Mouse (Mus musculus): ENCODE measurements around the gene Rexo4. TPM values are rescaled to one million over a fixed set of nuclear protein-coding genes. Genes with fewer than 3 reads are reported as not detected.
A peak's percentile ranks its signal among the peaks of the same experiment; 100 is the strongest.

Gene Rexo4
- polyA plus RNA-seq, 1 experiment from 2014 or later = 24.8 TPM

- H3K4me2 ChIP-seq = no peak within 1 kb of the TSS
- H3K27me3 ChIP-seq = peaks cover 4% of the 10 kb centered on the region; the same call in 1 of the 2 replicates
- H3K9me3 ChIP-seq (replicated peaks) = no peaks in the 10 kb centered on the region
- H3K4me3 ChIP-seq (replicated peaks) = 0 out of 2 replicates have a peak within 1 kb of the TSS, but pooled peaks have one; percentile 2
- H3K36me3 ChIP-seq = no peaks in the 10 kb centered on the region
- H3K9ac ChIP-seq = no peak within 1 kb of the TSS
- WGBS (ENCODE audit: insufficient replicate concordance) = 47% methylated on average over 3 of the region's 3 CpGs
- peak within 1 kb of the TSS; percentile 55 for H3K27ac ChIP-seq
- H3K4me1 ChIP-seq (replicated peaks) = peaks cover 12% of the 10 kb centered on the region
- DNase-seq = no peak
- peak; percentile 41 for ATAC-seq (ENCODE audit: low read depth)
These were observed 8.9 kb upstream of the Rexo4 start, which contains the start of gene Adamts13 for GRCm38 (mm10) chr2:26973116-26973515. TSS of gene Adamts13 (plus strand) at chr2:26973416.

- Histone ChIP-seq H3K27ac (no peak overlapping the region), H3K4me2 (no peak overlapping the region), H3K36me3 (peaks cover 1% of the 10 kb centered on the region), H3K9me3 (replicated peaks) (no peaks in the 10 kb centered on the region), H3K27me3 (peaks cover 4% of the 10 kb centered on the region; the same call in 1 of the 2 replicates), H3K4me3 (replicated peaks) (no peak overlapping the region), H3K9ac (no peak overlapping the region), H3K4me1 (replicated peaks) (peaks cover 21% of the 10 kb centered on the region)
- 72% methylated on average over 2 of the region's 2 CpGs for WGBS (ENCODE audit: insufficient replicate concordance)
- no peak for ATAC-seq (ENCODE audit: low read depth)
- DNase-seq = no peak
These were observed 3.1 kb upstream of the Rexo4 start for GRCm38 (mm10) chr2:26967262-26967661.

GRCm38 (mm10) chr2:26964724-26965370 is 661 bp upstream of the Rexo4 start:
- Histone ChIP-seq H3K4me3 (replicated peaks) (peak overlapping the region; percentile 87), H3K4me1 (replicated peaks) (peaks cover 32% of the 10 kb centered on the region), H3K36me3 (peaks cover 24% of the 10 kb centered on the region), H3K9ac (peak overlapping the region; percentile 89), H3K27ac (peak overlapping the region; percentile 95), H3K4me2 (peak overlapping the region; percentile 82), H3K27me3 (no peaks in the 10 kb centered on the region), H3K9me3 (replicated peaks) (no peaks in the 10 kb centered on the region)
- WGBS (ENCODE audit: insufficient replicate concordance) = 17% methylated on average over 14 of the region's 14 CpGs
- DNase-seq = no peak
- peak; percentile 1; the same call in 1 of the 2 replicates for ATAC-seq (ENCODE audit: low read depth)

GRCm38 (mm10) chr2:26960756-26961155 is 3.4 kb downstream of the Rexo4 start:
- no peak overlapping the region for H3K4me3 ChIP-seq (replicated peaks)
- DNase-seq (no peak), ATAC-seq (ENCODE audit: low read depth) (no peak)
- no peak overlapping the region for H3K4me2 ChIP-seq
- 72% methylated on average over 4 of the region's 4 CpGs for WGBS (ENCODE audit: insufficient replicate concordance)
- H3K9me3 ChIP-seq (replicated peaks) = no peaks in the 10 kb centered on the region
- H3K4me1 ChIP-seq (replicated peaks) = peaks cover 41% of the 10 kb centered on the region
- no peak overlapping the region for H3K27ac ChIP-seq
- no peaks in the 10 kb centered on the region for H3K27me3 ChIP-seq
- no peak overlapping the region for H3K9ac ChIP-seq
- H3K36me3 ChIP-seq = peaks cover 61% of the 10 kb centered on the region

- Histone ChIP-seq H3K4me2 (no peak overlapping the region), H3K4me3 (replicated peaks) (no peak overlapping the region), H3K27ac (peak overlapping the region; percentile 53), H3K36me3 (peaks cover 93% of the 10 kb centered on the region), H3K9me3 (replicated peaks) (no peaks in the 10 kb centered on the region), H3K4me1 (replicated peaks) (peaks cover 22% of the 10 kb centered on the region), H3K9ac (no peak overlapping the region), H3K27me3 (no peaks in the 10 kb centered on the region)
- DNase-seq = no peak
- ATAC-seq (ENCODE audit: low read depth) = no peak; the same call in 1 of the 2 replicates
- WGBS (ENCODE audit: insufficient replicate concordance) = 80% methylated on average over 2 of the region's 2 CpGs
These were observed 6.7 kb downstream of the Rexo4 start for GRCm38 (mm10) chr2:26957488-26957859.

GRCm38 (mm10) chr2:26956811-26957487 is 7.2 kb downstream of the Rexo4 start:
- Histone ChIP-seq H3K4me1 (replicated peaks) (peaks cover 17% of the 10 kb centered on the region), H3K4me3 (replicated peaks) (no peak overlapping the region), H3K9me3 (replicated peaks) (no peaks in the 10 kb centered on the region), H3K9ac (no peak overlapping the region), H3K27ac (peak overlapping the region; percentile 53), H3K27me3 (no peaks in the 10 kb centered on the region), H3K4me2 (no peak overlapping the region), H3K36me3 (peaks cover 92% of the 10 kb centered on the region)
- no peak for DNase-seq
- 79% methylated on average over 12 of the region's 12 CpGs for WGBS (ENCODE audit: insufficient replicate concordance)
- peak; percentile 58 for ATAC-seq (ENCODE audit: low read depth)

- H3K4me2 ChIP-seq = no peak overlapping the region
- H3K9ac ChIP-seq = no peak overlapping the region
- H3K4me1 ChIP-seq (replicated peaks) = peaks cover 9% of the 10 kb centered on the region; the same call in 1 of the 2 replicates
- 90% methylated on average over 2 of the region's 2 CpGs for WGBS (ENCODE audit: insufficient replicate concordance)
- DNase-seq = no peak
- H3K27ac ChIP-seq = no peak overlapping the region
- no peak overlapping the region for H3K4me3 ChIP-seq (replicated peaks)
- H3K27me3 ChIP-seq = no peaks in the 10 kb centered on the region
- H3K9me3 ChIP-seq (replicated peaks) = no peaks in the 10 kb centered on the region
- peaks cover 92% of the 10 kb centered on the region for H3K36me3 ChIP-seq
- no peak for ATAC-seq (ENCODE audit: low read depth)
These were observed 9.3 kb downstream of the Rexo4 start for GRCm38 (mm10) chr2:26954735-26955395.

GRCm38 (mm10) chr2:26952866-26953265 is 11.3 kb downstream of the Rexo4 start:
- ATAC-seq (ENCODE audit: low read depth) = no peak
- H3K27ac ChIP-seq = no peak overlapping the region
- H3K9ac ChIP-seq = no peak overlapping the region
- H3K9me3 ChIP-seq (replicated peaks) = no peaks in the 10 kb centered on the region
- H3K4me2 ChIP-seq = no peak overlapping the region
- H3K27me3 ChIP-seq = no peaks in the 10 kb centered on the region
- no peak for DNase-seq
- peaks cover 89% of the 10 kb centered on the region for H3K36me3 ChIP-seq
- peaks cover 6% of the 10 kb centered on the region; the same call in 1 of the 2 replicates for H3K4me1 ChIP-seq (replicated peaks)
- H3K4me3 ChIP-seq (replicated peaks) = no peak overlapping the region
- 84% methylated on average over 8 of the region's 8 CpGs for WGBS (ENCODE audit: insufficient replicate concordance)

- Histone ChIP-seq H3K4me3 (replicated peaks) (no peak overlapping the region), H3K4me2 (no peak overlapping the region), H3K27me3 (no peaks in the 10 kb centered on the region), H3K9ac (no peak overlapping the region), H3K4me1 (replicated peaks) (no peaks in the 10 kb centered on the region), H3K27ac (no peak overlapping the region), H3K9me3 (replicated peaks) (no peaks in the 10 kb centered on the region), H3K36me3 (peaks cover 85% of the 10 kb centered on the region)
- no peak for ATAC-seq (ENCODE audit: low read depth)
- WGBS (ENCODE audit: insufficient replicate concordance) = 85% methylated on average over 4 of the region's 4 CpGs
- no peak for DNase-seq
These were observed 12.0 kb downstream of the Rexo4 start for GRCm38 (mm10) chr2:26952193-26952592.

GRCm38 (mm10) chr2:26951346-26951905 is 12.8 kb downstream of the Rexo4 start:
- Histone ChIP-seq H3K9me3 (replicated peaks) (no peaks in the 10 kb centered on the region), H3K9ac (no peak overlapping the region), H3K4me1 (replicated peaks) (no peaks in the 10 kb centered on the region), H3K27me3 (no peaks in the 10 kb centered on the region), H3K27ac (no peak overlapping the region), H3K4me2 (no peak overlapping the region), H3K4me3 (replicated peaks) (no peak overlapping the region), H3K36me3 (peaks cover 82% of the 10 kb centered on the region)
- DNase-seq = no peak
- ATAC-seq (ENCODE audit: low read depth) = no peak
- 81% methylated on average over 8 of the region's 8 CpGs for WGBS (ENCODE audit: insufficient replicate concordance)

GRCm38 (mm10) chr2:26950411-26950810 is 13.8 kb downstream of the Rexo4 start:
- Histone ChIP-seq H3K36me3 (peaks cover 72% of the 10 kb centered on the region), H3K9ac (no peak overlapping the region), H3K4me2 (no peak overlapping the region), H3K4me1 (replicated peaks) (no peaks in the 10 kb centered on the region), H3K27ac (no peak overlapping the region), H3K9me3 (replicated peaks) (no peaks in the 10 kb centered on the region), H3K4me3 (replicated peaks) (no peak overlapping the region), H3K27me3 (no peaks in the 10 kb centered on the region)
- DNase-seq (no peak), ATAC-seq (ENCODE audit: low read depth) (no peak)
- WGBS (ENCODE audit: insufficient replicate concordance) = 75% methylated on average over 2 of the region's 2 CpGs

Data from liver, embryonic 13.5 days (tissue).